Mouse (Mus musculus) bone marrow macrophage, adult 2 months (primary cell): Measurements from ENCODE around the gene Aarsd1.

Experiments used
- CTCF ChIP-seq: IDR thresholded peaks from 2 replicates; pipeline ENCODE4 v1.5.1; 2012; ENCODE audit warnings: low read depth, mild to moderate bottlenecking, low read length, moderate library complexity
- POLR2A ChIP-seq: IDR thresholded peaks from 2 replicates; pipeline ENCODE4 v1.6.1; 2012; ENCODE audit warnings: mild to moderate bottlenecking, low read depth, low read length, borderline replicate concordance

DNA sequence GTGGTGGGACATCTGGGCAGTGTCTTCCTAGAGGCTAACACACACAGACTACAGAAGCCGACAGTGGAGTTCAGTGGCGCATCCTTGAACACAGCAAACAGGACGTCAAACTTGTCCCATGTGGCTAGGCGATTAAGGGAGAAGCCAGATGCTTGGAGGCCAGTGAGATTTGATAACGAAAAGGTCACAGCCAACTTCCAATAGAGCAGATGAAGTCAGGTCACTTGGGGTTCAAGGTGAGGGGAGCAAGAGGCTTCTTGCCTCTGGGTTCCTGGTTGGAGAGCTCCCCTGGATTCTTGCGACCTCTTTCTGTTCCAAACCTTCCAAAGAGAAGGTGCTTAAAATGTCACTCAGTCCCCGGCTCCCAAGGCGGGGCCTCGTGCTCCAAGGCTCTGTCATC is 57.6 kb downstream of the Aarsd1 start:
- no peak for TF ChIP-seq CTCF
- no peak for TF ChIP-seq POLR2A
